Comparison of ENCODE assay signal across 9 mouse cellular contexts in genomic region chr2:60800921-60801558, GRCm38 (mm10).
DNase-seq lines count a peak whose midpoint lies in the region; ATAC-seq and TF ChIP-seq lines count a peak whose summit lies in the region.
"Had no signal": no experiment of that assay in that cellular context is flagged by ENCODE, and none has a peak within 500 bp of the region (broad histone marks: within the 10 kb centered on the region; RNA-seq: fewer than 3 reads in every experiment).

No protein-coding gene starts in this region.

- TF ChIP-seq CTCF in CH12.LX (conservative IDR thresholded peaks at IDR 0.05 in 1 of 2, IDR thresholded peaks at IDR 0.05 in 1 of 2; ENCODE audit: low read depth in 2 of 2, low read length in 2 of 2), result no peak

- no peaks in the 10 kb centered on the region for H3K9me3 ChIP-seq in heart, embryonic 10.5 days
- H3K9me3 ChIP-seq in CH12.LX (replicated peaks; ENCODE audit: low read length), result no peaks in the 10 kb centered on the region
- H3K9me3 ChIP-seq in hindbrain, embryonic 15.5 days, result no peaks in the 10 kb centered on the region
- no peaks in the 10 kb centered on the region for H3K9me3 ChIP-seq in midbrain, embryonic 12.5 days

- H3K27me3 ChIP-seq in heart, embryonic 10.5 days (ENCODE audit: insufficient read depth, poor library complexity, severe bottlenecking), result no peaks in the 10 kb centered on the region
- H3K27me3 ChIP-seq in CH12.LX (replicated peaks), result no peaks in the 10 kb centered on the region
- H3K27me3 ChIP-seq in hindbrain, embryonic 15.5 days, result no peaks in the 10 kb centered on the region
- peaks cover 79% of the 10 kb centered on the region for H3K27me3 ChIP-seq in midbrain, embryonic 12.5 days

- 41% methylated on average over 15 of the region's 15 CpGs for WGBS in heart, embryonic 10.5 days
- WGBS in hindbrain, embryonic 15.5 days, result 34% methylated on average over 15 of the region's 15 CpGs
- WGBS in midbrain, embryonic 12.5 days, result 10% methylated on average over 15 of the region's 15 CpGs

- H3K27ac ChIP-seq in heart, embryonic 10.5 days, result peak overlapping the region; percentile 29; the same call in 1 of the 2 replicates
- H3K27ac ChIP-seq in CH12.LX (ENCODE audit: insufficient read depth, low read depth), result no peak overlapping the region
- H3K27ac ChIP-seq in hindbrain, embryonic 15.5 days (replicated peaks), result no peak overlapping the region
- no peak overlapping the region for H3K27ac ChIP-seq in midbrain, embryonic 12.5 days (replicated peaks)
- H3K27ac ChIP-seq: left cerebral cortex, adult 2 months had no signal

- peaks cover 15% of the 10 kb centered on the region for H3K36me3 ChIP-seq in heart, embryonic 10.5 days
- H3K36me3 ChIP-seq in CH12.LX (replicated peaks in 1 of 2; ENCODE audit: control insufficient read depth in 1 of 2, insufficient read depth in 1 of 2, low read length in 1 of 2), result peaks cover 0 to 23% of the 10 kb centered on the region in 2 experiments
- no peaks in the 10 kb centered on the region for H3K36me3 ChIP-seq in hindbrain, embryonic 15.5 days
- H3K36me3 ChIP-seq in midbrain, embryonic 12.5 days, result no peaks in the 10 kb centered on the region

- DNase-seq in heart, embryonic 10.5 days (ENCODE audit: low spot score), result no peak
- DNase-seq in heart, postnatal 14 days, result no peak
- peak; percentile 88 for DNase-seq in CH12.LX (ENCODE audit: extremely low read depth)
- DNase-seq in left cerebral cortex, adult 11 months (ENCODE audit: low spot score), result no peak
- no peak for DNase-seq in right cerebral cortex, postnatal 14 days
- no peak for DNase-seq in right cerebral cortex, postnatal 4 days

- TF ChIP-seq RAD21 in CH12.LX (IDR thresholded peaks at IDR 0.05; ENCODE audit: low read depth, low read length), result no peak

- H3K4me3 ChIP-seq in heart, embryonic 10.5 days, result peak overlapping the region; percentile 37
- peak overlapping the region; percentile 27 to 33 (median 28) for H3K4me3 ChIP-seq in CH12.LX (replicated peaks in 1 of 3; ENCODE audit: low read depth in 2 of 3, low read length in 2 of 3, poor library complexity in 1 of 3)
- no peak overlapping the region for H3K4me3 ChIP-seq in hindbrain, embryonic 15.5 days
- H3K4me3 ChIP-seq in midbrain, embryonic 12.5 days, result peak overlapping the region; percentile 17
- H3K4me3 ChIP-seq: left cerebral cortex, adult 2 months had no signal

- TF ChIP-seq EP300 in CH12.LX (IDR thresholded peaks at IDR 0.05; ENCODE audit: low read length), result peak; percentile 76

- no peak for TF ChIP-seq POLR2A in CH12.LX (IDR thresholded peaks at IDR 0.05; ENCODE audit: low read depth, low read length)

- intact Hi-C loops in heart, postnatal 14 days (cut with DNase I), result loop anchor here (5.0 kb wide), 1 partner anchor 601 kb away; no protein-coding TSS in a partner anchor

- no peak overlapping the region for H3K9ac ChIP-seq in CH12.LX (ENCODE audit: insufficient read depth, low read depth)
- H3K9ac ChIP-seq in hindbrain, embryonic 15.5 days, result no peak overlapping the region
- H3K9ac ChIP-seq in midbrain, embryonic 12.5 days (replicated peaks), result no peak overlapping the region

- peak overlapping the region; percentile 95 for H3K4me2 ChIP-seq in CH12.LX (ENCODE audit: insufficient read depth, low read depth, poor library complexity, severe bottlenecking)
- peak overlapping the region; percentile 31 for H3K4me2 ChIP-seq in hindbrain, embryonic 15.5 days
- peak overlapping the region; percentile 41 for H3K4me2 ChIP-seq in midbrain, embryonic 12.5 days (replicated peaks)

- dilution Hi-C loops in CH12.LX (cut with MboI; ENCODE audit: extremely low pct_ligation_motif_present, extremely low pct_unique_long_range_greater_than_20kb, low sequenced_read_pairs), result no loop called here

- H3K4me1 ChIP-seq in heart, embryonic 10.5 days, result peaks cover 47% of the 10 kb centered on the region
- peaks cover 4 to 19% of the 10 kb centered on the region in 2 experiments; a peak in 3 of 4 replicates for H3K4me1 ChIP-seq in CH12.LX (ENCODE audit: control insufficient read depth in 1 of 2, insufficient read depth in 2 of 2)
- H3K4me1 ChIP-seq in hindbrain, embryonic 15.5 days (replicated peaks), result peaks cover 55% of the 10 kb centered on the region
- peaks cover 30% of the 10 kb centered on the region for H3K4me1 ChIP-seq in midbrain, embryonic 12.5 days

- in situ Hi-C loops in CH12.LX (cut with MboI; ENCODE audit: low pct_ligation_motif_present, low pct_unique_long_range_greater_than_20kb, low sequenced_read_pairs), result no loop called here

- H3K79me2 ChIP-seq in CH12.LX (replicated peaks; ENCODE audit: control insufficient read depth, extremely low read depth, insufficient read depth, poor library complexity, severe bottlenecking), result no peaks in the 10 kb centered on the region

- ATAC-seq in hindbrain, embryonic 15.5 days (ENCODE audit: low FRiP score, low read depth), result no peak
- ATAC-seq in midbrain, embryonic 12.5 days (ENCODE audit: low FRiP score, low read depth), result no peak

TF ChIP-seq in CH12.LX, 34 proteins besides CTCF, POLR2A, EP300 and RAD21:
- TF ChIP-seq IRF4 (IDR thresholded peaks at IDR 0.05; ENCODE audit: low read depth, low read length) (peak; percentile 87), GABPA (IDR thresholded peaks at IDR 0.05; ENCODE audit: insufficient replicate concordance, low read depth, low read length) (no peak), ZKSCAN1 (IDR thresholded peaks at IDR 0.05; ENCODE audit: borderline replicate concordance, low read depth, low read length) (no peak), E2F4 (IDR thresholded peaks at IDR 0.05; ENCODE audit: insufficient replicate concordance, low read depth, low read length) (no peak), BHLHE40 (IDR thresholded peaks at IDR 0.05; ENCODE audit: low read depth, low read length) (peak; percentile 98), HCFC1 (IDR thresholded peaks at IDR 0.05; ENCODE audit: low read depth, low read length) (no peak), ETS1 (conservative IDR thresholded peaks at IDR 0.05; ENCODE audit: low read depth, low read length) (peak; percentile 91), USF1 (IDR thresholded peaks at IDR 0.05; ENCODE audit: low read depth, low read length) (no peak), NRF1 (IDR thresholded peaks at IDR 0.05; ENCODE audit: low read depth, low read length) (no peak), SIN3A (IDR thresholded peaks at IDR 0.05; ENCODE audit: low read length) (no peak), MAZ (IDR thresholded peaks at IDR 0.05; ENCODE audit: low read depth, low read length) (no peak), UBTF (IDR thresholded peaks at IDR 0.05; ENCODE audit: low read depth, low read length) (no peak), ZMIZ1 (IDR thresholded peaks at IDR 0.05; ENCODE audit: low read depth, low read length) (no peak), CHD2 (IDR thresholded peaks at IDR 0.05; ENCODE audit: low read length) (0 out of 2 replicates have a peak, but pooled peaks have one; percentile 66), KAT2A (IDR thresholded peaks at IDR 0.05; ENCODE audit: insufficient replicate concordance, low read length) (no peak), TCF12 (IDR thresholded peaks at IDR 0.05; ENCODE audit: low read depth, low read length) (0 out of 2 replicates have a peak, but pooled peaks have one; percentile 41), MEF2A (IDR thresholded peaks at IDR 0.05; ENCODE audit: borderline replicate concordance, low read depth, low read length) (peak; percentile 70), MAFK (IDR thresholded peaks at IDR 0.05; ENCODE audit: insufficient replicate concordance, low read length) (peak; percentile 86), MXI1 (IDR thresholded peaks at IDR 0.05; ENCODE audit: low read depth, low read length) (peak; percentile 74; the same call in 1 of the 2 replicates), JUN (IDR thresholded peaks at IDR 0.05; ENCODE audit: insufficient read depth, low read depth, low read length) (no peak), ELF1 (IDR thresholded peaks at IDR 0.05; ENCODE audit: low read depth, low read length) (no peak), MAX (IDR thresholded peaks at IDR 0.05; ENCODE audit: low read length) (peak; percentile 73), TBP (conservative IDR thresholded peaks at IDR 0.05; ENCODE audit: low read depth, low read length) (no peak), CHD1 (IDR thresholded peaks at IDR 0.05; ENCODE audit: low read depth, low read length) (no peak), USF2 (conservative IDR thresholded peaks at IDR 0.05; ENCODE audit: low read depth, low read length) (no peak), PAX5 (IDR thresholded peaks at IDR 0.05; ENCODE audit: low read length) (0 out of 2 replicates have a peak, but pooled peaks have one; percentile 33), POLR2AphosphoS2 (IDR thresholded peaks at IDR 0.05; ENCODE audit: low read depth, low read length) (no peak), JUND (conservative IDR thresholded peaks at IDR 0.05; ENCODE audit: low read depth, low read length) (0 out of 2 replicates have a peak, but pooled peaks have one; percentile 17), RCOR1 (conservative IDR thresholded peaks at IDR 0.05; ENCODE audit: low read depth, low read length) (no peak; the same call in 1 of the 2 replicates), SMC3 (IDR thresholded peaks at IDR 0.05; ENCODE audit: low read depth, low read length) (no peak; the same call in 1 of the 2 replicates), MYC (IDR thresholded peaks at IDR 0.05; ENCODE audit: low read depth, low read length) (peak; percentile 71), ZC3H11A (IDR thresholded peaks at IDR 0.05; ENCODE audit: low read depth, low read length) (no peak), ZNF384 (IDR thresholded peaks at IDR 0.05; ENCODE audit: low read depth, low read length) (no peak; the same call in 1 of the 2 replicates), NELFE (IDR thresholded peaks at IDR 0.05; ENCODE audit: low read depth, low read length) (no peak)
TF ChIP-seq in CH12.LX: peak in this region for 12.

Comparison
In these comparisons a context has a peak if more than half of its experiments do, and no peak if none do; other contexts are left out.
1. H3K4me2 ChIP-seq: peak in every context shown above with its lines; median percentile 95 in CH12.LX; 41 in midbrain, embryonic 12.5 days; 31 in hindbrain, embryonic 15.5 days.